Mouse (Mus musculus) heart, postnatal 0 days (tissue): Measurements from ENCODE around the gene Emg1. TPM values are rescaled to one million over a fixed set of nuclear protein-coding genes. Genes with fewer than 3 reads are reported as not detected.

Source experiments
- ATAC-seq: fragments of 200-750 bp; cut with Nextera tagmentation; 2 replicates; pipeline ENCODE4 v1.8.0; 2017; ENCODE audit warnings: low read depth, moderate number of reproducible peaks, moderate library complexity; ENCODE audit not compliant: insufficient read depth
- DNase-seq: peaks from one replicate; pipeline ENCODE4 v3.0.0-alpha.2; 2016; ENCODE audit warnings: low spot score
- H3K27ac ChIP-seq: fragments of 300-500 bp; sonication (generic); 2 replicates; pipeline ENCODE4 v1.5.1; 2014; ENCODE audit warnings: low read depth, mild to moderate bottlenecking
- H3K27me3 ChIP-seq: fragments of 300-500 bp; sonication (generic); 2 replicates; pipeline ENCODE4 v1.6.1; 2014; ENCODE audit warnings: low read length, mixed read lengths; ENCODE audit not compliant: control insufficient read depth, insufficient read depth
- H3K36me3 ChIP-seq: fragments of 300-500 bp; sonication (generic); replicated peaks from 2 replicates; pipeline ENCODE4 v1.6.1; 2014; ENCODE audit warnings: low read length, mixed read lengths; ENCODE audit not compliant: control insufficient read depth, insufficient read depth
- H3K4me1 ChIP-seq: fragments of 300-500 bp; sonication (generic); 2 replicates; pipeline ENCODE4 v1.6.1; 2014; ENCODE audit warnings: antibody characterized with exemption; ENCODE audit not compliant: control insufficient read depth, insufficient read depth
- H3K4me2 ChIP-seq: fragments of 300-500 bp; sonication (generic); 2 replicates; pipeline ENCODE4 v1.6.1; 2014; ENCODE audit warnings: low read depth, mild to moderate bottlenecking, low read length, moderate library complexity
- H3K4me3 ChIP-seq: fragments of 300-500 bp; sonication (generic); 2 replicates; pipeline ENCODE4 v1.5.1; 2014; ENCODE audit warnings: low read depth, low read length
- H3K9ac ChIP-seq: fragments of 300-500 bp; sonication (generic); replicated peaks from 2 replicates; pipeline ENCODE4 v1.6.1; 2014; ENCODE audit warnings: low read depth, low read length, mixed read lengths
- H3K9me3 ChIP-seq: fragments of 300-500 bp; sonication (generic); replicated peaks from 2 replicates; pipeline ENCODE4 v1.6.1; 2016; ENCODE audit warnings: low read length; ENCODE audit not compliant: control insufficient read depth
- CTCF ChIP-seq: IDR thresholded peaks from 2 replicates; pipeline ENCODE4 v1.5.1; 2016; ENCODE audit warnings: antibody characterized with exemption, control low read depth, low read depth
- EP300 ChIP-seq: IDR thresholded peaks from 2 replicates; pipeline ENCODE4 v1.6.1; 2016; ENCODE audit warnings: antibody characterized with exemption, low read depth
- WGBS: fragments of 180-500 bp; shearing (Covaris S2); extraction: QIAGEN DNeasy Blood & Tissue Kit; methylation state at CpG from one replicate; pipeline ENCODE4 v1.1.7; 2014; 5-methylcytosine and 5-hydroxymethylcytosine counted together
- microRNA counts: library from miRNA; unstranded; fragments of <30 nt; microRNA quantifications from one replicate; lab custom pipeline; 2015
- microRNA-seq: library from miRNA; unstranded; fragments of <30 nt; microRNA quantifications from one replicate; pipeline ENCODE4, GENCODE M21; 2016
- polyA plus RNA-seq: library from polyadenylated mRNA; unstranded; fragments of >200 nt; fragmentation: Nextera tagmentation; extraction: Ambion mirVana; gene quantifications from 2 replicates; pipeline ENCODE4 v1.2.1, GENCODE M21; 2015
- total RNA-seq: library from RNA; depleted of rRNA; stranded (reverse); fragments of >200 nt; gene quantifications from 2 replicates; pipeline ENCODE4 v1.2.3, GENCODE M21; 2014; ENCODE audit warnings: low replicate concordance; rRNA removed

The Emg1 gene
- total and polyA plus RNA-seq, 2 experiments from 2014 or later: 85.6 to 106 TPM

- Histone ChIP-seq H3K27ac (peak within 1 kb of the TSS; percentile 89), H3K4me2 (peak within 1 kb of the TSS; percentile 88), H3K9ac (peak within 1 kb of the TSS; percentile 63), H3K36me3 (no peaks in the 10 kb centered on the region), H3K27me3 (no peaks in the 10 kb centered on the region), H3K4me3 (peak within 1 kb of the TSS; percentile 59), H3K4me1 (peaks cover 12% of the 10 kb centered on the region), H3K9me3 (no peaks in the 10 kb centered on the region)
- TF ChIP-seq EP300 (peak; percentile 10; the same call in 1 of the 2 replicates), CTCF (peak; percentile 68)
- WGBS: 0% methylated on average over 74 of the region's 87 CpGs
- DNase-seq (peak; percentile 97), ATAC-seq (peak; percentile 97)
Observed at GRCm38 (mm10) chr6:124662477-124663423, 49.2 kb downstream of the Emg1 start, which contains the start of gene Lpcat3. Gene Lpcat3 (plus strand): TSS chr6:124663027.

GRCm38 (mm10) chr6:124661995-124662394, 50.0 kb downstream of the Emg1 start:
- Histone ChIP-seq H3K4me3 (peak overlapping the region; percentile 59), H3K4me1 (peaks cover 12% of the 10 kb centered on the region), H3K27ac (peak overlapping the region; percentile 89), H3K9me3 (no peaks in the 10 kb centered on the region), H3K4me2 (peak overlapping the region; percentile 88), H3K36me3 (no peaks in the 10 kb centered on the region), H3K27me3 (no peaks in the 10 kb centered on the region), H3K9ac (peak overlapping the region; percentile 63)
- 33% methylated on average over 6 of the region's 6 CpGs for WGBS
- DNase-seq (no peak), ATAC-seq (no peak)
- TF ChIP-seq CTCF: no peak
- no peak for TF ChIP-seq EP300

GRCm38 (mm10) chr6:124661156-124661806, 50.7 kb downstream of the Emg1 start:
- H3K36me3 ChIP-seq: no peaks in the 10 kb centered on the region
- no peak overlapping the region for H3K9ac ChIP-seq
- DNase-seq (no peak), ATAC-seq (no peak)
- H3K4me2 ChIP-seq: no peak overlapping the region
- H3K27ac ChIP-seq: no peak overlapping the region
- H3K4me3 ChIP-seq: no peak overlapping the region
- no peaks in the 10 kb centered on the region for H3K9me3 ChIP-seq
- peaks cover 12% of the 10 kb centered on the region for H3K4me1 ChIP-seq
- TF ChIP-seq CTCF: no peak
- TF ChIP-seq EP300: no peak
- WGBS: 94% methylated on average over 4 of the region's 4 CpGs
- H3K27me3 ChIP-seq: no peaks in the 10 kb centered on the region

- Histone ChIP-seq H3K36me3 (no peaks in the 10 kb centered on the region), H3K4me3 (no peak overlapping the region), H3K9ac (no peak overlapping the region), H3K27me3 (no peaks in the 10 kb centered on the region), H3K4me1 (peaks cover 3% of the 10 kb centered on the region; the same call in 1 of the 2 replicates), H3K27ac (no peak overlapping the region), H3K4me2 (no peak overlapping the region), H3K9me3 (peaks cover 4% of the 10 kb centered on the region; the same call in 1 of the 2 replicates)
- DNase-seq (no peak), ATAC-seq (no peak)
- no peak for TF ChIP-seq EP300
- no peak for TF ChIP-seq CTCF
- WGBS: 58% methylated on average over 2 of the region's 2 CpGs
Observed at GRCm38 (mm10) chr6:124658067-124658466, 53.9 kb downstream of the Emg1 start.

- Histone ChIP-seq H3K36me3 (no peaks in the 10 kb centered on the region), H3K4me2 (no peak overlapping the region), H3K4me3 (no peak overlapping the region), H3K27me3 (no peaks in the 10 kb centered on the region), H3K9me3 (peaks cover 7% of the 10 kb centered on the region; the same call in 1 of the 2 replicates), H3K4me1 (no peaks in the 10 kb centered on the region), H3K27ac (no peak overlapping the region), H3K9ac (no peak overlapping the region)
- DNase-seq (no peak), ATAC-seq (no peak)
- no peak for TF ChIP-seq CTCF
- no peak for TF ChIP-seq EP300
- 65% methylated on average over 6 of the region's 6 CpGs for WGBS
Observed at GRCm38 (mm10) chr6:124655893-124656292, 56.1 kb downstream of the Emg1 start.

MicroRNA genes within 50 kb of the gene (microRNA counts, 519-probe panel; counts per million panel counts)
- microRNA mmu-miR-141 (lab: Ali Mortazavi, UCI) (not detected), microRNA mmu-miR-200c (lab: Ali Mortazavi, UCI) (not detected)

Small RNA genes within 50 kb of the gene (microRNA-seq; reads per million reads assigned to microRNA genes)
- gene Mir141: 5.0 reads per million, percentile 21 among the genes with 10 or more reads in this experiment
- gene Mir200c: 29.3 reads per million, percentile 41 among the genes with 10 or more reads in this experiment

Other genes with a start within 250 kb of the Emg1 start
- gene Clstn3, start 247.4 kb downstream of the Emg1 start, total RNA-seq: 0.23 and 0.84 TPM in 2 replicates
- 0.16 and 0.18 TPM in 2 replicates for gene Clstn3, start 247.4 kb downstream of the Emg1 start, polyA plus RNA-seq
- 0.46 and 1.4 TPM in 2 replicates for gene C1rl, start 219.1 kb downstream of the Emg1 start, total RNA-seq
- 0.48 and 0.63 TPM in 2 replicates for gene C1rl, start 219.1 kb downstream of the Emg1 start, polyA plus RNA-seq
- gene C1ra, start 199.8 kb downstream of the Emg1 start, total RNA-seq: 3.9 and 11.1 TPM in 2 replicates
- gene C1ra, start 199.8 kb downstream of the Emg1 start, polyA plus RNA-seq: 3.1 and 4.3 TPM in 2 replicates
- gene C1s1, start 169.8 kb downstream of the Emg1 start, total RNA-seq: 1.1 and 7.0 TPM in 2 replicates
- gene C1s1, start 169.8 kb downstream of the Emg1 start, polyA plus RNA-seq: 2.7 and 3.7 TPM in 2 replicates
- gene C1rb, start 141.9 kb downstream of the Emg1 start, total RNA-seq: not detected in 2 replicates
- gene C1rb, start 141.9 kb downstream of the Emg1 start, polyA plus RNA-seq: not detected in 2 replicates
- gene C1s2, start 76.1 kb downstream of the Emg1 start, total RNA-seq: not detected in 2 replicates
- 0.08 TPM in 1 of 2 replicates, not detected in the other for gene C1s2, start 76.1 kb downstream of the Emg1 start, polyA plus RNA-seq
- gene Lpcat3, start 49.2 kb downstream of the Emg1 start, total RNA-seq: 49.3 and 50.5 TPM in 2 replicates
- 61.1 and 62.7 TPM in 2 replicates for gene Lpcat3, start 49.2 kb downstream of the Emg1 start, polyA plus RNA-seq
- 407 and 409 TPM in 2 replicates for gene Phb2, start 158 bp upstream of the Emg1 start, total RNA-seq
- gene Phb2, start 158 bp upstream of the Emg1 start, polyA plus RNA-seq: 423 and 432 TPM in 2 replicates
- 2.4 and 6.3 TPM in 2 replicates for gene Ptpn6, start 26.5 kb upstream of the Emg1 start, total RNA-seq
- gene Ptpn6, start 26.5 kb upstream of the Emg1 start, polyA plus RNA-seq: 4.3 and 4.5 TPM in 2 replicates
- 119 and 153 TPM in 2 replicates for gene Grcc10, start 29.2 kb upstream of the Emg1 start, total RNA-seq
- 492 and 535 TPM in 2 replicates for gene Grcc10, start 29.2 kb upstream of the Emg1 start, polyA plus RNA-seq
- not detected in 2 replicates for gene Gm45234, start 43.8 kb upstream of the Emg1 start, total RNA-seq
- gene Gm45234, start 43.8 kb upstream of the Emg1 start, polyA plus RNA-seq: not detected in 2 replicates
- 7.8 and 8.5 TPM in 2 replicates for gene Atn1, start 44.3 kb upstream of the Emg1 start, total RNA-seq
- 5.4 and 6.0 TPM in 2 replicates for gene Atn1, start 44.3 kb upstream of the Emg1 start, polyA plus RNA-seq
- gene Eno2, start 57.5 kb upstream of the Emg1 start, total RNA-seq: 1.7 and 4.1 TPM in 2 replicates
- 1.3 and 1.5 TPM in 2 replicates for gene Eno2, start 57.5 kb upstream of the Emg1 start, polyA plus RNA-seq
- not detected in 2 replicates for gene Lrrc23, start 67.5 kb upstream of the Emg1 start, total RNA-seq
- gene Lrrc23, start 67.5 kb upstream of the Emg1 start, polyA plus RNA-seq: 0.95 TPM in 1 of 2 replicates, not detected in the other
- gene Spsb2, start 96.5 kb upstream of the Emg1 start, total RNA-seq: 5.9 and 17.6 TPM in 2 replicates
- gene Spsb2, start 96.5 kb upstream of the Emg1 start, polyA plus RNA-seq: 7.0 and 7.7 TPM in 2 replicates
- 1,544 and 1,648 TPM in 2 replicates for gene Tpi1, start 102.1 kb upstream of the Emg1 start, total RNA-seq
- 1,138 and 1,142 TPM in 2 replicates for gene Tpi1, start 102.1 kb upstream of the Emg1 start, polyA plus RNA-seq
- 92.2 and 126 TPM in 2 replicates for gene Usp5, start 117.3 kb upstream of the Emg1 start, total RNA-seq
- gene Usp5, start 117.3 kb upstream of the Emg1 start, polyA plus RNA-seq: 66.4 and 73.5 TPM in 2 replicates
- gene Cdca3, start 117.4 kb upstream of the Emg1 start, total RNA-seq: 95.9 and 127 TPM in 2 replicates
- 51.6 and 52.9 TPM in 2 replicates for gene Cdca3, start 117.4 kb upstream of the Emg1 start, polyA plus RNA-seq
- gene Gnb3, start 128.1 kb upstream of the Emg1 start, total RNA-seq: 0.50 and 4.2 TPM in 2 replicates
- 2.8 and 3.3 TPM in 2 replicates for gene Gnb3, start 128.1 kb upstream of the Emg1 start, polyA plus RNA-seq
- gene P3h3, start 145.6 kb upstream of the Emg1 start, total RNA-seq: 38.5 and 41.1 TPM in 2 replicates
- 7.2 and 7.6 TPM in 2 replicates for gene P3h3, start 145.6 kb upstream of the Emg1 start, polyA plus RNA-seq
- gene Gpr162, start 151.8 kb upstream of the Emg1 start, total RNA-seq: 2.9 and 9.7 TPM in 2 replicates
- gene Gpr162, start 151.8 kb upstream of the Emg1 start, polyA plus RNA-seq: 1.2 and 1.5 TPM in 2 replicates
- 4.5 TPM in 1 of 2 replicates, not detected in the other for gene Cd4, start 176.0 kb upstream of the Emg1 start, total RNA-seq
- 0.04 and 0.10 TPM in 2 replicates for gene Cd4, start 176.0 kb upstream of the Emg1 start, polyA plus RNA-seq
- gene Lag3, start 199.5 kb upstream of the Emg1 start, total RNA-seq: 0.11 and 0.27 TPM in 2 replicates
- 0.82 and 0.85 TPM in 2 replicates for gene Lag3, start 199.5 kb upstream of the Emg1 start, polyA plus RNA-seq
- 323 and 565 TPM in 2 replicates for gene Ptms, start 207.9 kb upstream of the Emg1 start, total RNA-seq
- 221 and 246 TPM in 2 replicates for gene Ptms, start 207.9 kb upstream of the Emg1 start, polyA plus RNA-seq
- gene Mlf2, start 219.2 kb upstream of the Emg1 start, total RNA-seq: 333 and 532 TPM in 2 replicates
- gene Mlf2, start 219.2 kb upstream of the Emg1 start, polyA plus RNA-seq: 296 and 298 TPM in 2 replicates